Mouse (Mus musculus) liver, postnatal 0 days (tissue): ENCODE measurements around the gene Aifm1. TPM values are rescaled to one million over a fixed set of nuclear protein-coding genes. Genes with fewer than 3 reads are reported as not detected.

Experiments used
- ATAC-seq: fragments of 200-750 bp; cut with Nextera tagmentation; 2 replicates; pipeline ENCODE4 v1.8.0; 2017; ENCODE audit warnings: mild to moderate bottlenecking, moderate library complexity
- DNase-seq: peaks from one replicate; pipeline ENCODE4 v3.0.0-alpha.2; 2016
- H3K27ac ChIP-seq: fragments of 300-500 bp; sonication (generic); 2 replicates; pipeline ENCODE4 v1.5.1; 2014; ENCODE audit warnings: antibody characterized with exemption, moderate library complexity, mild to moderate bottlenecking, low read depth
- H3K27me3 ChIP-seq: fragments of 300-500 bp; sonication (generic); 2 replicates; pipeline ENCODE4 v1.6.1; 2014; ENCODE audit warnings: low read length, control low read depth, mixed read lengths; ENCODE audit not compliant: insufficient read depth
- H3K36me3 ChIP-seq: fragments of 300-500 bp; sonication (generic); replicated peaks from 2 replicates; pipeline ENCODE4 v1.6.1; 2014; ENCODE audit warnings: mild to moderate bottlenecking, control low read depth, low read length, moderate library complexity, mixed read lengths; ENCODE audit not compliant: insufficient read depth
- H3K4me1 ChIP-seq: fragments of 300-500 bp; sonication (generic); 2 replicates; pipeline ENCODE4 v1.6.1; 2014; ENCODE audit warnings: antibody characterized with exemption, mild to moderate bottlenecking, control low read depth; ENCODE audit not compliant: insufficient read depth
- H3K4me2 ChIP-seq: fragments of 300-500 bp; sonication (generic); 2 replicates; pipeline ENCODE4 v1.6.1; 2014; ENCODE audit warnings: low read depth, mild to moderate bottlenecking, low read length, moderate library complexity, mixed read lengths
- H3K4me3 ChIP-seq: fragments of 300-500 bp; sonication (generic); 2 replicates; pipeline ENCODE4 v1.5.1; 2014; ENCODE audit warnings: low read depth, low read length
- H3K9ac ChIP-seq: fragments of 300-500 bp; sonication (generic); replicated peaks from 2 replicates; pipeline ENCODE4 v1.6.1; 2014; ENCODE audit warnings: mild to moderate bottlenecking, moderate library complexity
- H3K9me3 ChIP-seq: fragments of 300-500 bp; sonication (generic); 2 replicates; pipeline ENCODE4 v1.6.1; 2016; ENCODE audit warnings: mild to moderate bottlenecking, control low read depth, low read length, mixed read lengths
- CTCF ChIP-seq: sonication (generic); IDR thresholded peaks from 2 replicates; pipeline ENCODE4 v1.5.1; 2016; ENCODE audit warnings: antibody characterized with exemption, low read depth
- EP300 ChIP-seq: IDR thresholded peaks from 2 replicates; pipeline ENCODE4 v1.6.1; 2016; ENCODE audit warnings: antibody characterized with exemption, low read depth, mild to moderate bottlenecking
- WGBS: fragments of 180-500 bp; shearing (Covaris S2); extraction: QIAGEN DNeasy Blood & Tissue Kit; methylation state at CpG from one replicate; pipeline ENCODE4 v1.1.7; 2014; ENCODE audit not compliant: insufficient replicate concordance; 5-methylcytosine and 5-hydroxymethylcytosine counted together
- polyA plus RNA-seq: library from polyadenylated mRNA; unstranded; fragments of >200 nt; fragmentation: Nextera tagmentation; extraction: Ambion mirVana; gene quantifications from 2 replicates; pipeline ENCODE4 v1.2.1, GENCODE M21; 2015

Gene Aifm1
- polyA plus RNA-seq, 1 experiment from 2014 or later, result 64.0 TPM

DNA sequence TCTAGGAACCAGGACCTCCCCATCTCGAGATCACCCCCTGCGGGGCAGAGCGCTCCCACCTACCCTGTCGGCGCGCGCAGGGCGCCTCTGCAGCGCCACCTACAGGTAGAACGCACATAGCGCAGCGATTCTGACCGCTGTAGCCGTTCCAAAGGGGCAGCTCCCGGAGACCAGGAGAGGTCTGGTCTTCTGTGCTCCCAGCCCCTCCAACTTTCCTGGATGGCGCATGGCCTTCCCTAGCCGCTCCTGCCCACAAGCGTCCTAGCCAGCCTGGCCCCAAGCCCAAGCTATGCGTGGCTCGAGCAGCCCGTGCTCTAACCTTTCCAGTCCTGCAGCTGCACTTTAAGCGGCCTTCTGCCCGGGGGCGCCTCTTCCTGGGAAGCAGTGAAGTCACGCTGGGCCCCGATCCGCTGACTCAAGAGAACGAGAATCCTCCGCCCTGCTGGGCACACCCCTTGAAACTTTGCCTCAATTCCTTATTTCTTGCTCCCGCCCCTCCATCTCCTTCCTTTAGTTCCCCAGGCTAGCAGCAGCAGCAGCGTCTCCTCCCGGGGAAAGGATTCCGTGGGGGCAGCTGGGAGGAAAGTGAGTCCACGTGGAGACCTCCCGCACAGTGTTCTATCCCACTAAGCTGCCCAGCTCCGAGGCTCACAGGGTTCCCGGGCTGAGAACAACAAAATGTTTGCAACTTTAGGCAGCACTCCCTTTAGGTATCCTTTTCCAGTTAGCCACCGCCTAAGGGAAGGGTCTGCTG, 50.4 kb downstream of the Aifm1 start, which contains the start of gene Elf4:
Gene Elf4 (minus strand): TSS at position 379 of the 754 bp plus-strand sequence.
- Histone ChIP-seq H3K4me2 (peak within 1 kb of the TSS; percentile 75), H3K36me3 (no peaks in the 10 kb centered on the region), H3K9me3 (no peaks in the 10 kb centered on the region), H3K27me3 (no peaks in the 10 kb centered on the region), H3K27ac (no peak within 1 kb of the TSS), H3K9ac (peak within 1 kb of the TSS; percentile 55), H3K4me1 (no peaks in the 10 kb centered on the region), H3K4me3 (peak within 1 kb of the TSS; percentile 39)
- ATAC-seq, result peak; percentile 79
- TF ChIP-seq CTCF, result peak; percentile 93
- TF ChIP-seq EP300, result no peak
- peak; percentile 68 for DNase-seq
- 15% methylated on average over 38 of the region's 38 CpGs for WGBS

DNA sequence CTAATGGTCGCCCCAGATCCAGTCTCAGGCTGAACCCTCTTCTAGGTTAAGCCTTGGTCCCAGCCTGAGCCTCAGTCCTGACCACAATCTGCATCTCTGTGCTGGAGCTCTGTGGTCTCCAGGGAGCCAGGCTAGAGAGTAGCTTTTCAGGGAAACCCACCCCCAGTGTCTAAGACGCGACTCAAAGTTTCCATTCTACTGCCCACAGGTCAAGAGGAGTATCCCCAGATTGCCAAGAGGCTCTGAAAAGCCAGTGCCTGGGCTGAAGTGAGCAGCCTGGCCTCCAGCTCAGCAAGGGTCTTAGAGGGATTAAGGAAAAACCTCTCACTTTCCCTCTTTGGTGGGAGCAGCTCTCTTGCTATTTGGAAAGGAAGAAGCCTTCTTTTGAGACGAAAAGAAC, 51.1 kb downstream of the Aifm1 start:
- H3K4me3 ChIP-seq, result peak overlapping the region; percentile 39
- DNase-seq, result no peak
- ATAC-seq, result no peak
- no peak for TF ChIP-seq EP300
- no peak for TF ChIP-seq CTCF
- H3K4me2 ChIP-seq, result peak overlapping the region; percentile 75
- WGBS, result 38% methylated on average over 4 of the region's 4 CpGs
- no peaks in the 10 kb centered on the region for H3K4me1 ChIP-seq
- H3K27me3 ChIP-seq, result no peaks in the 10 kb centered on the region
- 0 out of 2 replicates have a peak overlapping the region, but pooled peaks have one; percentile 55 for H3K9ac ChIP-seq
- H3K9me3 ChIP-seq, result no peaks in the 10 kb centered on the region
- H3K36me3 ChIP-seq, result no peaks in the 10 kb centered on the region
- no peak overlapping the region for H3K27ac ChIP-seq

DNA sequence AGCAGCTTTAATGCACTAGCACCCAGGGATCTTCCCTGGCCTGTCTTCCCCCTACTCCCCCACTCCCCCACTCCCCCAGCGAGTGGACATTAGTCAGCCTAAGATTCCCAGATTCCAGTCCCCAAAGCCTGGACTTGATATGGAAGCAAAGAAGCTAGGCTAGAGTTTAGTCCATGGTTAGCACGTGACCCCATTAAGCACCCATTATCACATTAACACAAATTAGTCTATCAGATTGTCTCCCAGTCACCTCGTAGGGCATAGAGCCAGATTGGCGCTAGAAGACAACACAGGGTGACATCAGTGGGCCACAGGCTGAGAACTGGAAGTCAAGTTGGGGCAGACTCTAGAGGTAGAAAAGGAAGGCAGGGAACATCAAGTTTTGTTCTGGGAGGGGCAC, 52.4 kb downstream of the Aifm1 start:
- Histone ChIP-seq H3K36me3 (no peaks in the 10 kb centered on the region), H3K4me2 (no peak overlapping the region), H3K9ac (no peak overlapping the region), H3K4me1 (no peaks in the 10 kb centered on the region), H3K27ac (no peak overlapping the region), H3K27me3 (peaks cover 4% of the 10 kb centered on the region; the same call in 1 of the 2 replicates), H3K9me3 (no peaks in the 10 kb centered on the region), H3K4me3 (no peak overlapping the region)
- DNase-seq (no peak), ATAC-seq (no peak)
- TF ChIP-seq CTCF (no peak), EP300 (no peak)
- WGBS, result 46% methylated on average over 4 of the region's 4 CpGs

DNA sequence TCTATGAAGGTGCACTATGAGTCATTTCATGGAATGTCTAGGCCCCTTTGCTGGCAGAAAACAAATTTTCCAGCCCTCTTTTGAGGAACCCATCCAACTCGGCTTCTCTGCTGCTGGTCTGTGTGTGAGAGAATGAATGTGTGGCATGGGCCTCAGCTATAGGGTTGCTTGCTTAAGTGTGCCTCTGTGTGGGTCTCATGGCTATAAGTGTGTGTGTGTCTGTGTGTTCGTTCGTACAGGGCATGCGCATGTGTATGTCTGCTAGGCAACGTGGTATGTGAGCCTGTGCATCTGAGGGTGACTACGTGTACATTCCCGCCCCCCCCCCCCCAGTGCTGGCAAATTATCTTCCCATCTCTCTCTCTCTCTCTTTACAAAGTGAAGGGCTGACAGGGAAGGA, 52.9 kb downstream of the Aifm1 start:
- Histone ChIP-seq H3K9ac (no peak overlapping the region), H3K4me1 (no peaks in the 10 kb centered on the region), H3K4me3 (no peak overlapping the region), H3K27ac (no peak overlapping the region), H3K4me2 (no peak overlapping the region), H3K27me3 (peaks cover 4% of the 10 kb centered on the region; the same call in 1 of the 2 replicates), H3K9me3 (no peaks in the 10 kb centered on the region), H3K36me3 (no peaks in the 10 kb centered on the region)
- 79% methylated on average over 7 of the region's 7 CpGs for WGBS
- TF ChIP-seq EP300 (no peak), CTCF (no peak)
- DNase-seq (no peak), ATAC-seq (no peak)

DNA sequence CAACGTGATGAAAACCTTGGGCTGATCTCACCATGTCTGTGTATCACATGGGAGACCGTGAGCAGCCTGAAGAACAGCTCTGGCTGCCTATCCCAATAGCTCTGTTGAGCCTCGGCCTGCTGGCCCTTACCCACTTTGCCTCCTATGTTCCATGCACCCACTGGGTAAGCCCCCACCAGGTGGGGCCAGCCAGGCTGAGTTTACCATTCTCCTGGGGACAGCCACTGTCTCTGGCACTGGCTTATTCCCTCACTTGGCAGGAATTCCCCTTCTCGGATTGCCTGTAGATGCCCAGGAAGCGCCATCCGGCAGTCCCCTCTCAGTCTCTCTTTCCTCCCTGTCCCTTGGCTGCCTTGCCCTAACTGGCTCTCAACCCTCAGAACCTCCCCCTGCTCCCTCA, 56.4 kb downstream of the Aifm1 start:
- TF ChIP-seq EP300 (no peak), CTCF (no peak)
- WGBS, result 64% methylated on average over 6 of the region's 6 CpGs
- H3K4me1 ChIP-seq, result no peaks in the 10 kb centered on the region; the same call in 1 of the 2 replicates

DNA sequence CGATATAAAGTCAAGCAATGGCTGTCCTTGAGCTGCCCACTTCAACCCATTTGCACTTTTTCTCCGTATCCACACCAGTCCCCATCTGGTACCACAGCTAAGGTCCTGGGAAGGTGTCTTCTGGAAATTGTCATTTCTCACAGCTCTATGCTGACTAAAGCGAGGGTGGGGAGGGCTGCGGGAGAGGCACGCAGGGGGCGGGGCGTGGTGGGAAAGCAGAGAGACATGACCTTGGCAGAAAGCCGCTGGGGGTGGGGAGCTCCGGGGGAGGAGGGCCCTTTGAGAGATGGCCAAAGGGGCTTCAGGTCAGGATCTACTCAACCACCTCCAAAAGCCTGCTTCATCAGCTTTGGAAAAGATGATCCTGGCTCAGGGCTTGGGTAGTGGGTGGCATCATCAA, 58.3 kb downstream of the Aifm1 start:
- no peaks in the 10 kb centered on the region for H3K36me3 ChIP-seq
- H3K4me1 ChIP-seq, result no peaks in the 10 kb centered on the region; the same call in 1 of the 2 replicates
- H3K9ac ChIP-seq, result no peak overlapping the region
- peak overlapping the region; percentile 71 for H3K4me2 ChIP-seq
- ATAC-seq (no peak), DNase-seq (peak; percentile 25)
- no peaks in the 10 kb centered on the region for H3K9me3 ChIP-seq
- 31% methylated on average over 9 of the region's 9 CpGs for whole genome bisulfite sequencing
- no peak overlapping the region for H3K27ac ChIP-seq
- peaks cover 4% of the 10 kb centered on the region; the same call in 1 of the 2 replicates for H3K27me3 ChIP-seq
- TF ChIP-seq EP300 (no peak), CTCF (no peak)
- H3K4me3 ChIP-seq, result peak overlapping the region; percentile 64; the same call in 1 of the 2 replicates

More for the DNA sequence above, 56.4 kb downstream of the Aifm1 start:
- Histone ChIP-seq H3K9ac (no peak overlapping the region), H3K36me3 (no peaks in the 10 kb centered on the region), H3K27ac (no peak overlapping the region), H3K27me3 (peaks cover 4% of the 10 kb centered on the region; the same call in 1 of the 2 replicates), H3K9me3 (no peaks in the 10 kb centered on the region), H3K4me3 (no peak overlapping the region), H3K4me2 (no peak overlapping the region)
- no peak for DNase-seq
- ATAC-seq, result no peak
